Mouse (Mus musculus) T-helper 17 cell (primary cell): ENCODE data around the gene Sgk2.

Source experiments
- in situ Hi-C, 2 experiments: fragments of 300-600 bp; cut with MboI, MseI; formaldehyde crosslinking; loops; 1 replicate in 1 of 2; 2 replicates in 1 of 2; pipeline ENCODE4 v1.15.1; 2025; ENCODE audit warnings: high pct_unique_total_duplicates in 2 of 2

Gene Sgk2

DNA sequence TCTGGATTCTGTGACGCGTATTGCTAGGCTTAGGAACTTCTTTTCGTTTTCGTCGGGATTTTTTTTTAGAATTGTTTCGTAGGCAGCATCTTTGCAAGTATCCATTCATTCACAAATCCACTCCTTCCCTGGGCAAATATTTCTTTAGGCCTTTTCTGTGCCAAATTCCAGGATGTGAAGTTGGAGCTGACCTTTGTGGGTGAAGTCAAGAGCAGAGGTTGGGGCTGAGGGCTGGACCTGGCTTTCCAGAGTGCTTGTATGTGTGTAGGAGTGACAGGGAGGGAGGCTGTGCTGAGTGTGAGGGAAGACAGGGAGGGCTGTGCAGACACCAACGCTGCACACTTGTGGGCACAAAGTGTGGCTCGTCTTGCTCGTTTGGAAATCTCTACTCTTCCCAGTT is 69.5 kb downstream of the Sgk2 start:
- in situ Hi-C loops, result loop anchor here in 1 of 2 experiments (10.0 kb wide), 2 partner anchors 122 to 1688 kb away; partner anchors contain the start of genes Dnttip1, Srsf6 and Wfdc3

DNA sequence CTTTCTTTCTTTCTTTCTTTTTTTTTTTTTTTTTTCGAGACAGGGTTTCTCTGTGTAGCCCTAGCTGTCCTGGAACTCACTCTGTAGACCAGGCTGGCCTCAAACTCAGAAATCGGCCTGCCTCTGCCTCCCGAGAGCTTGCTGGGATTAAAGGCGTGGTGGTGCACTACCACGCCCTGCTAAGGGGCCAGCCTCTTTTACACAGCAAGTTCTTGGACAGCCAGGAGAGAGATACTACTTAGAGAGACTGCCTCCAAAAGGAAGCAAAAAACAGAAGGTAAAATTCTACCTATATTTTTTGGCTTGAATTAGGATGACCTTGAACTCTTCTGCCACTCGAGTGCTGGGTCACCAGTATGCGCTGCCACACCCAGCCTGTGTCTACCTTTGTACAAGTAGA is 71.9 kb downstream of the Sgk2 start:
- in situ Hi-C loops, result loop anchor here in 1 of 2 experiments (10.0 kb wide), 2 partner anchors 124 to 1686 kb away; partner anchors contain the start of genes Dnttip1, Srsf6 and Wfdc3

DNA sequence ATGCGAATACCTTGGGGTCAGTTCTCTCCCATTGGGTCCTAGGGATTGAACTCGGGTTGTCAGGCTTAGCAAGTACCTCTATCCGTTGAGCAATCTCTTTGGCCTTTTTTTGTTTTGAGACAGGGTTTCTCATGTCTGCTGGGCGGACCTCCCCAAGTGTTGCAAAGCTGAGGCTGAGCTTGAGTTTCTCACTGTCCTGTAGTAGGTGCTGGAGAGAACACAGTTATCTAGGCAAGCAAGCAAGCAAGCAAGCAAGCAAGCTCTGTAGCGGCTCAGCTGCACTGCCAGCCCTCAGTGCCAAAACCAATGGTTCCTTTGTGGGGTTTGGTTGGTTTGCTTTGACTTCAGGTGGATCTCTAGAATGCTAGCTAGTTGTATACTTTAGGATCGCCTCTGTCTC is 73.5 kb downstream of the Sgk2 start:
- in situ Hi-C loops, result no loop called here

DNA sequence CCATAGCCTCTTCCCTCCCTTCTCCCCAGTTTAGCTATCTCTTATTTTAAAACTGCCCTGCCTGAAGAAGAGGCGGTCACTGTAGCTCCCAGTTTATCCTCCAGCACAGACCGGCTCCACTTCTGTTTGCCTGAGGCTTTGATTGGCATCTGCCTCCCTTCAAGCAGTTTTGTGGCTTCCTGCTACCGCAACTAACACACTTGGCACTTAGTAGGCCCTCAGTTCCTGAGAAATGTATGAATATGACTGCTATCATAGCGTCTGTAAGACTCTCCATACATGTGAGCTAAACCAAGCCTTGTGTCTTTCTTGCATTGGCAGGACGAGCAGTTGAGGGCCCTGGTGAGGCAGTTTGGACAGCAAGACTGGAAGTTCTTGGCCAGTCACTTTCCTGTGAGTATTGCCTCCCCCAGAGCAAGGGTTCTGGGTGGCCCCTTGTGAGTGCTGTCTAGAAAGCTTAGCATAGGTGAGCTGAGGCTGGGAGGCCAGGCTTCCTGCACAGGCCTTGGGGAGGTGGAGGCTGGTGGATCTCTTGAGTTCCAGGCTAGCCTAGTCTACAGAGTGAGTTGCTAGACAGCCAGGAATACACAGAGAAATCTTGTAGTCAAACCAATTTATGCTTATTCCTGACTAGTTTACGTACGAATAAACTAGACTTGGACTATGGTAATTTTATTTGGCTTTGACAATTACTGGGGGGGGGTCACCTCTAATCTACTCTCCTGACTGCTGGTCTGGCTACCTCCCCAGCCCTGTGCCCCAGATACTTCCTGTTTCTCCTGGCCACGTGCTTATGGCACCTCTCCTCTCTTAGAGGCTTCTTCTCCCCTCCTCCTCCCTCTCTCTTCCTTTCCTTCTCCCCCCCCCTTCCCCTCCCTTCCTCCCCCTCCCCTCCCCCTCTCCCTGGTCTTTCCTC is 74.3 kb downstream of the Sgk2 start:
- in situ Hi-C loops, result no loop called here

DNA sequence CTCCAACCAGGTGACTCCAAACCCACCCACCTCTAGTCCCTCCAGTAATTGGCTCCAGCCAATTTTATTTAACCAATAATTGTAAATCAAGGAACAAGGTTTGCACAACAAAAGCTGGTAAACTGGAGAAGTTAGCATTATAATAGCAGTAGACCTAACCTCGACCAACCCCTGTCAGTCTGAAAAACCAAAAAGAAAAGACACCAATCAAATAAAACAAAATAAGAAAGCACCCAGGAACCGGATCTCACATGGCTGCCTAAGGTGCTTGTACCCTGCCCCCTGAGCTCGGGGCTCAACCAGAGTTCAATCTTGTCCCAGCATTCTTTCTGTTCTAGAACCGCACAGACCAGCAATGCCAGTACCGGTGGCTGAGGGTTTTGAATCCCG is 75.0 kb downstream of the Sgk2 start:
- in situ Hi-C loops, result no loop called here
